Mouse (Mus musculus) embryonic facial prominence, embryonic 12.5 days (tissue): ENCODE measurements around the gene Lrrc10. TPM values are rescaled to one million over a fixed set of nuclear protein-coding genes. Genes with fewer than 3 reads are reported as not detected.
"Not testable (repeated sequence)": the region's sequence is repeated elsewhere in the genome, so short reads cannot be mapped to it uniquely, and the experiment has no call there.

Experiments
- ATAC-seq: fragments of 200-750 bp; cut with Nextera tagmentation; 2 replicates; pipeline ENCODE4 v1.8.0; 2017; ENCODE audit not compliant: insufficient number of reproducible peaks, insufficient read depth, low FRiP score, low TSS enrichment
- H3K27ac ChIP-seq: fragments of 300-500 bp; sonication (generic); 2 replicates; pipeline ENCODE4 v1.5.1; 2016; ENCODE audit warnings: mild to moderate bottlenecking
- H3K27me3 ChIP-seq: fragments of 300-500 bp; sonication (generic); 2 replicates; pipeline ENCODE4 v1.6.1; 2016; ENCODE audit warnings: mild to moderate bottlenecking, moderate library complexity
- H3K36me3 ChIP-seq: fragments of 300-500 bp; sonication (generic); 2 replicates; pipeline ENCODE4 v1.6.1; 2016; ENCODE audit warnings: mild to moderate bottlenecking
- H3K4me1 ChIP-seq: fragments of 300-500 bp; sonication (generic); 2 replicates; pipeline ENCODE4 v1.6.1; 2016
- H3K4me2 ChIP-seq: fragments of 300-500 bp; sonication (generic); replicated peaks from 2 replicates; pipeline ENCODE4 v1.6.1; 2016; ENCODE audit warnings: mild to moderate bottlenecking, moderate library complexity
- H3K4me3 ChIP-seq: fragments of 300-500 bp; sonication (generic); 2 replicates; pipeline ENCODE4 v1.5.1; 2016; ENCODE audit warnings: mild to moderate bottlenecking
- H3K9ac ChIP-seq: fragments of 300-500 bp; sonication (generic); 2 replicates; pipeline ENCODE4 v1.6.1; 2016; ENCODE audit warnings: mild to moderate bottlenecking, moderate library complexity
- H3K9me3 ChIP-seq: fragments of 300-500 bp; sonication (generic); 2 replicates; pipeline ENCODE4 v1.6.1; 2016; ENCODE audit warnings: mild to moderate bottlenecking, moderate library complexity
- WGBS: fragments of 180-500 bp; shearing (Covaris S2); methylation state at CpG from one replicate; pipeline ENCODE4 v1.1.7; 2016; 5-methylcytosine and 5-hydroxymethylcytosine counted together
- polyA plus RNA-seq: library from polyadenylated mRNA; unstranded; fragments of >200 nt; fragmentation: Nextera tagmentation; extraction: Ambion mirVana; gene quantifications from 2 replicates; pipeline ENCODE4 v1.2.1, GENCODE M21; 2016

Lrrc10 gene
- polyA plus RNA-seq, 1 experiment from 2014 or later = not detected

DNA sequence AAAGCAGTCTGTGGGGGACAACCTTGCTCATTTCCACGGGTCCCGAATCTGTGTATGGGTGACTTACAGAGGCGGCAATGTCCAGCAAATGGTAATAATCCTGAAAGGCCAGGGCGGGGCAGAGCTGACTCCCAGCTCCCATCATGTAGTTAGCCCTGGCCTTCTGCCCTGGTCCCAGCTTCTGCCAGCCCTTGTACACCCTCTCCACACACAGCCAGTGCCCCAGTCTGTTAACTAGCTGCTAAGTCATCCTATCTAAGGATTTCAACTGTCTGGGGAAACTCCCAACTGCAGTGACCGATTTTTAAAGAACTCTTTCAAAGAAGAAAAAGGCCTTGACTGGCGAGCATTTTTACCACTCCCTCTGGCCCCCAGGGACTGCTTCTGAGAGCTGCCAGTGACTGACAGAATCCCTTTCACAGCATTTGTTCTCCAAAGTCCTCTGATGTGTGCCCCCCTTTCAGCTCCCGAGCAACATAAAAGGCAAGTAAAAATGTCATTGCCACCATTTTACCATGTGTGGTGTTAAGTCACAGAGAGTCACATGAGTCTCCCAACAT is 26.8 kb upstream of the Lrrc10 start:
- ATAC-seq = no peak
- H3K9me3 ChIP-seq = no peaks in the 10 kb centered on the region
- peaks cover 3% of the 10 kb centered on the region; the same call in 1 of the 2 replicates for H3K27me3 ChIP-seq
- peaks cover 13% of the 10 kb centered on the region for H3K4me1 ChIP-seq
- WGBS = 47% methylated on average over 7 of the region's 7 CpGs
- no peaks in the 10 kb centered on the region for H3K36me3 ChIP-seq
- no peak overlapping the region for H3K4me3 ChIP-seq
- no peak overlapping the region for H3K9ac ChIP-seq
- H3K27ac ChIP-seq = no peak overlapping the region
- no peak overlapping the region for H3K4me2 ChIP-seq

GRCm38 (mm10) chr10:117021020-117021754 is 24.0 kb upstream of the Lrrc10 start:
- peak overlapping the region; percentile 7; the same call in 1 of the 2 replicates for H3K4me2 ChIP-seq
- no peaks in the 10 kb centered on the region for H3K36me3 ChIP-seq
- H3K9ac ChIP-seq = no peak overlapping the region
- 10% methylated on average over 21 of the region's 21 CpGs for WGBS
- no peak overlapping the region for H3K4me3 ChIP-seq
- H3K27me3 ChIP-seq = peaks cover 6% of the 10 kb centered on the region; the same call in 1 of the 2 replicates
- peak; percentile 82; the same call in 1 of the 2 replicates for ATAC-seq
- H3K4me1 ChIP-seq = peaks cover 17% of the 10 kb centered on the region
- H3K9me3 ChIP-seq = no peaks in the 10 kb centered on the region
- H3K27ac ChIP-seq = no peak overlapping the region

GRCm38 (mm10) chr10:117023693-117024092 is 21.4 kb upstream of the Lrrc10 start:
- Histone ChIP-seq H3K27ac (no peak overlapping the region), H3K4me1 (peaks cover 17% of the 10 kb centered on the region), H3K9me3 (no peaks in the 10 kb centered on the region), H3K4me3 (no peak overlapping the region), H3K9ac (no peak overlapping the region), H3K36me3 (no peaks in the 10 kb centered on the region), H3K4me2 (peak overlapping the region; percentile 11), H3K27me3 (peaks cover 6% of the 10 kb centered on the region; the same call in 1 of the 2 replicates)
- ATAC-seq = no peak
- 52% methylated on average over 16 of the region's 16 CpGs for WGBS

DNA sequence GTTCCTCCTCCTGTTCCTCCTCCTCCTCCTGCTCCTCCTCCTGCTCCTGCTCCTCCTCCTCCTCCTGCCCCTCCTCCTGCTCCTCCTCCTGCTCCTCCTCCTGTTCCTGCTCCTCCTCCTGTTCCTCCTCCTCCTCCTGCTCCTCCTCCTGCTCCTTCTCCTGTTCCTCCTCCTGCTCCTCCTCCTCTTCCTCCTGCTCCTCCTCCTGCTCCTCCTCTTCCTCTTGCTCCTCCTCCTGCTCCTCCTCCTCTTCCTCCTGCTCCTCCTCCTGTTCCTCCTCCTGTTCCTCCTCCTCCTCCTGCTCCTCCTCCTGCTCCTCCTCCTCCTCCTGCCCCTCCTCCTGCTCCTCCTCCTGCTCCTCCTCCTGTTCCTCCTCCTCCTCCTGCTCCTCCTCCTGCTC is 19.4 kb upstream of the Lrrc10 start:
- H3K36me3 ChIP-seq, H3K9me3 ChIP-seq, H3K27me3 ChIP-seq, ATAC-seq, H3K4me3 ChIP-seq, H3K27ac ChIP-seq, H3K4me2 ChIP-seq, H3K9ac ChIP-seq: not testable (repeated sequence)
- H3K4me1 ChIP-seq = peaks cover 14% of the 10 kb centered on the region

DNA sequence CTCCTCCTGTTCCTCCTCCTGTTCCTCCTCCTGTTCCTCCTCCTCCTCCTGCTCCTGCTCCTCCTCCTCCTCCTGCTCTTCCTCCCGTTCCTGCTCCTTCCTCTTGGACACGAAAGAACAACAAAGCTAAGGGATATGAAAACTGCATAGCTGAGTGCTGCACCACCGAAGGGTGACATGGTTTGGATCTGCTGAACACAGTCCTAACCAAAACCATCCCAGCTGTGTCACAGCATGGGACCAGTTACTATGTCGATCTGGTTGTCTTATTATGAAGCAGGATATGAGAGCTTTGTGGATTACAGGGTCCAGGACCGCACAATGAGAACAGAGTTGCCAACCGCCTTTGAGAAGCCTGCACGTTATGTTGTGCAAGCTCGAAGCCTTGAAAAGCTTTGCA is 19.0 kb upstream of the Lrrc10 start:
- no peaks in the 10 kb centered on the region for H3K9me3 ChIP-seq
- H3K27ac ChIP-seq = no peak overlapping the region
- H3K27me3 ChIP-seq = peaks cover 6% of the 10 kb centered on the region; the same call in 1 of the 2 replicates
- no peaks in the 10 kb centered on the region for H3K36me3 ChIP-seq
- H3K4me2 ChIP-seq = no peak overlapping the region
- no peak overlapping the region for H3K9ac ChIP-seq
- ATAC-seq = no peak
- H3K4me1 ChIP-seq = peaks cover 10% of the 10 kb centered on the region
- 74% methylated on average over 8 of the region's 8 CpGs for WGBS
- no peak overlapping the region for H3K4me3 ChIP-seq

DNA sequence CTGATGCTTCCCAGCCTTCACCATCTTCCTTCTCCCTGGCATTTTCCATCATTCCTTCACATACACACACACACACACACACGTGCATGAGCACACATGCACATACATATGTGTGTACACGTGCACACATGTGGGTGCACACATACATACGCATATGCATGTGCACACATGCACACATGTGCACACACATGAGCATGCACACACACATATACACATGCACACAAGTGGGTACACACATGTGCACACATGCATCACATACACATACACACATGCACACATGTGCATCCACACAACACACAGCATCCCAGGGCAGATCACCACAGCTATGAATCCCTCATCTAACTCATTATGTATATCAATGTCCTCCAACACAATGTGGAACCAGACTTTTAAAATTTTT is 14.0 kb upstream of the Lrrc10 start:
- 87% methylated on average over 3 of the region's 3 CpGs for WGBS
- no peak; the same call in 1 of the 2 replicates for ATAC-seq

DNA sequence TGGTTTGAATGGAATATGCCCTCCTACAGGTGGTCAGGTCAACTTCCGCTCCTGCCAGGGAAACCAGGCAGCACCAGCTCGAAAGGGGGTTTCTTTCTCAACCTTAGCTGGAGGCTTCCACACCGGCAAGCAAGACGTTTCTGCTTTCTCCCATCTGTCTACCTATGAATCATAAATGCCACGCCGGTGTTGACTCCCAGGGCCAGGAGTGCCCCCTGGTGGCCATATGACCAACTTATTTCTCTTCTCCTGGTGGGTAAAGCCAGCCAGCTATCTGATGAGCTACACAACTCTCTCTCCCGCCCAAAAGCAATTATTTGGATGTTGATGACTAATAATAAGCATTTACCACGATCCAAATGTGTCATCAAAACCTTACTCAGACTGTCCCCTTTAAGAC is 11.4 kb upstream of the Lrrc10 start:
- H3K27ac ChIP-seq = no peak overlapping the region
- WGBS = 25% methylated on average over 8 of the region's 8 CpGs
- peaks cover 5% of the 10 kb centered on the region; the same call in 1 of the 2 replicates for H3K4me1 ChIP-seq
- no peak overlapping the region for H3K4me2 ChIP-seq
- no peak for ATAC-seq
- no peak overlapping the region for H3K9ac ChIP-seq
- H3K4me3 ChIP-seq = no peak overlapping the region
- H3K36me3 ChIP-seq = no peaks in the 10 kb centered on the region
- H3K27me3 ChIP-seq = no peaks in the 10 kb centered on the region
- H3K9me3 ChIP-seq = no peaks in the 10 kb centered on the region

More for the DNA sequence above, 14.0 kb upstream of the Lrrc10 start:
- Histone ChIP-seq H3K27me3 (no peaks in the 10 kb centered on the region), H3K9me3 (no peaks in the 10 kb centered on the region), H3K27ac (no peak overlapping the region), H3K4me2 (no peak overlapping the region), H3K9ac (no peak overlapping the region), H3K4me3 (no peak overlapping the region), H3K36me3 (no peaks in the 10 kb centered on the region), H3K4me1 (peaks cover 5% of the 10 kb centered on the region; the same call in 1 of the 2 replicates)

DNA sequence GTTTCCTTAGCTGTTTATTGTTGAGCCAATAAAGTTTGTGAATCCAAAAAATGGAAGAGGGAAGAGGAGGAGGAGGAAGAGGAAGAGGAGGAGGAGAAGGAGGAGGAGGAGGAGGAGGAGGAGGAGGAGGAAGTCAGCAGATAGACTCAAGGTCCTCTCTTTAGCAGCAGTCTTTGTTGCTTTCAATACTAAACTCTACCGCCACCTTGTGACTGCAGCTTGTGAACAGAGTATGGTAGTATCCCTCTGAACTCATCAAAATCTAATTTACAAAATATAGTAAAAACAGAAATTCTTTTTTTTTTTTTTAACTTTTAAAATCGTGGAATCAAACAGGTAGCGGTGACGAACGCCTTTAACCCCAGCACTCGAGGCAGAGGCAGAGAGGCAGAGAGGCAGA is 4.8 kb upstream of the Lrrc10 start:
- H3K27ac ChIP-seq = no peak overlapping the region
- no peak overlapping the region for H3K4me3 ChIP-seq
- no peak overlapping the region for H3K9ac ChIP-seq
- no peak overlapping the region for H3K4me2 ChIP-seq
- 0 out of 2 replicates have a peak, but pooled peaks cover 3% of the 10 kb centered on the region for H3K27me3 ChIP-seq
- H3K36me3 ChIP-seq = no peaks in the 10 kb centered on the region
- peaks cover 5% of the 10 kb centered on the region for H3K4me1 ChIP-seq
- H3K9me3 ChIP-seq = no peaks in the 10 kb centered on the region
- WGBS = 72% methylated on average over 6 of the region's 6 CpGs
- no peak for ATAC-seq

DNA sequence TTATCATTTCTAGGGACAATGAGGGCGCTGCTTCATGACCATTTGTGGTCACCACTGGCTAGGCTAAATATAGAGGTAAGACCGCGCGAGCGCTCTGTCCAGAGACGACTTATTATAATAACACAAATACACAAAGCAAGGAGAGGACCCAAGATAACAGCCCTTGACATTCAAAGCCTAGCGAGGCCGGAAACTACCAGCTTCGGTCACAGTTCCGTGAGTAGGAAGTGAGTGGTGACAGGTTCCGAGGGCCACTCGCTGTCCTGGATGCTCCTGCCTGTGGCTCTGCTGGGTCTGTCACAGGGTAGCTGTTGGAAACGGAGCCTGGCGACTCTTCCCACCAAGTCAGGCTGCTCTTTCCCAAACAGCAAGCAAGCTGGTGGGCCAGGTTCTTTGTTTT is 2.8 kb upstream of the Lrrc10 start:
- H3K9ac ChIP-seq = no peak overlapping the region
- no peak overlapping the region for H3K27ac ChIP-seq
- no peak overlapping the region for H3K4me3 ChIP-seq
- whole genome bisulfite sequencing = 83% methylated on average over 14 of the region's 14 CpGs
- H3K36me3 ChIP-seq = no peaks in the 10 kb centered on the region
- no peak for ATAC-seq
- no peak overlapping the region for H3K4me2 ChIP-seq
- H3K4me1 ChIP-seq = peaks cover 11% of the 10 kb centered on the region
- H3K27me3 ChIP-seq = 0 out of 2 replicates have a peak, but pooled peaks cover 4% of the 10 kb centered on the region
- no peaks in the 10 kb centered on the region for H3K9me3 ChIP-seq

GRCm38 (mm10) chr10:117043497-117044166 is 1.5 kb upstream of the Lrrc10 start:
- Histone ChIP-seq H3K4me1 (peaks cover 11% of the 10 kb centered on the region), H3K4me2 (0 out of 2 replicates have a peak overlapping the region, but pooled peaks have one; percentile 15)
- not testable (repeated sequence) for H3K36me3 ChIP-seq, H3K4me3 ChIP-seq, ATAC-seq, H3K27ac ChIP-seq, H3K9me3 ChIP-seq, H3K27me3 ChIP-seq, H3K9ac ChIP-seq
- 53% methylated on average over 14 of the region's 16 CpGs for WGBS

GRCm38 (mm10) chr10:117049253-117049652 is 4.1 kb downstream of the Lrrc10 start:
- Histone ChIP-seq H3K9me3 (no peaks in the 10 kb centered on the region), H3K27ac (no peak overlapping the region), H3K36me3 (peaks cover 51% of the 10 kb centered on the region), H3K4me3 (no peak overlapping the region), H3K4me1 (peaks cover 11% of the 10 kb centered on the region), H3K4me2 (no peak overlapping the region), H3K9ac (no peak overlapping the region), H3K27me3 (0 out of 2 replicates have a peak, but pooled peaks cover 4% of the 10 kb centered on the region)
- no peak for ATAC-seq
- 80% methylated on average over 4 of the region's 4 CpGs for WGBS
